Mouse (Mus musculus) embryonic facial prominence, embryonic 13.5 days (tissue): ENCODE results near the gene Stag1. TPM values are rescaled to one million over a fixed set of nuclear protein-coding genes. Genes with fewer than 3 reads are reported as not detected.
"Not testable (repeated sequence)": the region's sequence is repeated elsewhere in the genome, so short reads cannot be mapped to it uniquely, and the experiment has no call there.

Experiments
- ATAC-seq: fragments of 200-750 bp; cut with Nextera tagmentation; 2 replicates; pipeline ENCODE4 v1.8.0; 2017; ENCODE audit warnings: low read depth; ENCODE audit not compliant: insufficient number of reproducible peaks, insufficient read depth, low FRiP score, low TSS enrichment
- H3K27ac ChIP-seq: fragments of 300-500 bp; sonication (generic); 2 replicates; pipeline ENCODE4 v1.5.1; 2015; ENCODE audit warnings: moderate library complexity, mild to moderate bottlenecking, inconsistent platforms
- H3K27me3 ChIP-seq: fragments of 300-500 bp; sonication (generic); 2 replicates; pipeline ENCODE4 v1.6.1; 2015; ENCODE audit warnings: mild to moderate bottlenecking, inconsistent platforms
- H3K36me3 ChIP-seq: fragments of 300-500 bp; sonication (generic); 2 replicates; pipeline ENCODE4 v1.6.1; 2015; ENCODE audit warnings: mild to moderate bottlenecking, inconsistent platforms
- H3K4me1 ChIP-seq: fragments of 300-500 bp; sonication (generic); 2 replicates; pipeline ENCODE4 v1.6.1; 2015; ENCODE audit warnings: inconsistent platforms
- H3K4me2 ChIP-seq: fragments of 300-500 bp; sonication (generic); 2 replicates; pipeline ENCODE4 v1.6.1; 2015; ENCODE audit warnings: moderate library complexity, mild to moderate bottlenecking, inconsistent platforms
- H3K4me3 ChIP-seq: fragments of 300-500 bp; sonication (generic); 2 replicates; pipeline ENCODE4 v1.5.1; 2015; ENCODE audit warnings: mild to moderate bottlenecking, inconsistent platforms
- H3K9ac ChIP-seq: fragments of 300-500 bp; sonication (generic); 2 replicates; pipeline ENCODE4 v1.6.1; 2015; ENCODE audit warnings: mild to moderate bottlenecking, inconsistent platforms
- H3K9me3 ChIP-seq: fragments of 300-500 bp; sonication (generic); 2 replicates; pipeline ENCODE4 v1.6.1; 2016; ENCODE audit warnings: inconsistent platforms
- WGBS: fragments of 180-500 bp; shearing (Covaris S2); methylation state at CpG from one replicate; pipeline ENCODE4 v1.1.7; 2015; ENCODE audit warnings: mixed read lengths; 5-methylcytosine and 5-hydroxymethylcytosine counted together
- polyA plus RNA-seq: library from polyadenylated mRNA; unstranded; fragments of >200 nt; fragmentation: Nextera tagmentation; extraction: Ambion mirVana; gene quantifications from 2 replicates; pipeline ENCODE4 v1.2.1, GENCODE M21; 2015

The Stag1 gene
- polyA plus RNA-seq, 1 experiment from 2014 or later, result 60.1 TPM

DNA sequence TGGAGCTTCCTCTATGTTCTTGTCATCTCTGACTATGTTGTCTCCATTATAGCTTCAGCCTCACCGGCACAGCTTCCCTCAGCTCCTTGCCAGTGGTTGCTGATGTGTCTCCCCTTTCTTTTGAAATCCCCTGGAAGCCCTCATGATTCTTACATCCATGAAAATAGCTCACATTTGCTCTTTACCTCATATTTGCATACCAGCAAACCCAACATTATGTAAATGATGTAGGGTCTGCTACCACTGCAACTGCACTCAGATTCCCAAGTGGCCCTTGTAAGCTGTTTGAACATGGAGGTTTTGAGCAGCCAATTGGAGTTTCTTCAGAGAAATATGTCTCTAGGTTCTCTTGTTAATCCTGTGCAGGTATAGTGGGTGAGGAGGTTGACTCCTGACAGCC, 110.0 kb downstream of the Stag1 start:
- no peak for ATAC-seq
- no peak overlapping the region for H3K4me2 ChIP-seq
- WGBS, result 95% methylated on average over 1 of the region's 1 CpGs

GRCm38 (mm10) chr9:100711665-100712064, 114.1 kb downstream of the Stag1 start:
- WGBS, result 74% methylated on average over 2 of the region's 2 CpGs
- Histone ChIP-seq H3K27me3 (no peaks in the 10 kb centered on the region), H3K9ac (no peak overlapping the region), H3K27ac (no peak overlapping the region), H3K4me1 (no peaks in the 10 kb centered on the region), H3K4me2 (no peak overlapping the region), H3K4me3 (no peak overlapping the region), H3K36me3 (peaks cover 6% of the 10 kb centered on the region; the same call in 1 of the 2 replicates), H3K9me3 (no peaks in the 10 kb centered on the region)
- ATAC-seq, result no peak

More for the DNA sequence above, 110.0 kb downstream of the Stag1 start:
- no peaks in the 10 kb centered on the region for H3K9me3 ChIP-seq
- H3K4me3 ChIP-seq, result no peak overlapping the region
- no peaks in the 10 kb centered on the region for H3K36me3 ChIP-seq
- no peak overlapping the region for H3K9ac ChIP-seq
- no peaks in the 10 kb centered on the region for H3K4me1 ChIP-seq
- H3K27me3 ChIP-seq, result no peaks in the 10 kb centered on the region
- H3K27ac ChIP-seq, result no peak overlapping the region

GRCm38 (mm10) chr9:100724832-100725231, 127.2 kb downstream of the Stag1 start:
- H3K27ac ChIP-seq, H3K4me2 ChIP-seq, H3K27me3 ChIP-seq, ATAC-seq, H3K4me3 ChIP-seq, H3K4me1 ChIP-seq, H3K9ac ChIP-seq: not testable (repeated sequence)
- WGBS, result 97% methylated on average over 2 of the region's 2 CpGs
- Histone ChIP-seq H3K9me3 (peaks cover 11% of the 10 kb centered on the region), H3K36me3 (peaks cover 14% of the 10 kb centered on the region; the same call in 1 of the 2 replicates)

DNA sequence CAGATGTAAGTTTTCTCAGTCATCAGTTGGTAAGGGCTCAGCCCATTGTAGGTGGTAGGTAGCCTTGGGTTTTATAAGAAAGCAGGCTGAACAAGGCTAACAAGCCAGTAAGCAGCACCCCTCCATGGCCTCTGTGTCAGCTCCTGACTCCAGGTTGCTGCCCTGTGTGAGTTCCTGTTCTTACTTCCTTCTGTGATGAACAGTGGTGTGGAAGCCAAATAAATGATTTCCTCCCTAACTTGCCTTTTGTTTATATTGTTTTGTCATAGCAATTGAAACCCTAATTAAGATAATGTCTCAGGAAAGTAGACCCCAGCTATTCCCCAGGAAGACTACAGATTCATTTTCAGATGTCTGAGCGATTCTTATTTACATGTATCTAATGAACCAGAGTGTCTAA, 134.2 kb downstream of the Stag1 start:
- Histone ChIP-seq H3K27me3 (no peaks in the 10 kb centered on the region), H3K4me3 (no peak overlapping the region), H3K36me3 (no peaks in the 10 kb centered on the region), H3K9me3 (no peaks in the 10 kb centered on the region), H3K27ac (no peak overlapping the region), H3K4me2 (no peak overlapping the region), H3K9ac (no peak overlapping the region), H3K4me1 (no peaks in the 10 kb centered on the region)
- ATAC-seq, result no peak
- WGBS, result 89% methylated on average over 1 of the region's 1 CpGs

DNA sequence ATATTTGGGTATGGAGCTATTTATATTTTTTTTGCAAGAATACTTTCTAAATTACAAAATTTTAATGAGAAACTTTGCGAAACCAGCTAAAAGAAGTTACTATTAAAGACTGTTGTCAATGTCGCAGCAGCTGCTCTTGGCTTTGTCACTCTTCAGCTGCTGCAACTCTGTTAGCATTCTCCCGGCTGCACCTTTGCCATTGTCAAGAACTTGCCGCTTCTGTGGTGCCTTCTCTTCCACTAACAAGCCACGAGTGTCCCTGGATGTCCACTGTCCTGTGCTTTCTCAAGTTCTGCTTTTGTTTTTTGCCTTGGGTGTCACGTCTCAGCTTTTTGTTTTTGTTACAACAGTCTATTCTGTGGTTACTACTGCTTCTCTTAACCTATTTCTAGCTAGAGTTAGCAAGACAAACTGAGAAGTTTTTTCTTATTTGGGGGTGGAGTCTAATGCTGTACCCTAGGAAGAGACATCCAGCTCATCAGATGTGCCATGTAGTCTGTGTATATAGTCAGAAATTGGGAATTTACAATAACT, 136.4 kb downstream of the Stag1 start:
- Histone ChIP-seq H3K9ac (no peak overlapping the region), H3K27me3 (no peaks in the 10 kb centered on the region), H3K4me2 (no peak overlapping the region), H3K9me3 (no peaks in the 10 kb centered on the region), H3K27ac (no peak overlapping the region), H3K36me3 (peaks cover 4% of the 10 kb centered on the region; the same call in 1 of the 2 replicates), H3K4me3 (no peak overlapping the region), H3K4me1 (no peaks in the 10 kb centered on the region)
- WGBS, result 82% methylated on average over 6 of the region's 6 CpGs
- ATAC-seq, result no peak

DNA sequence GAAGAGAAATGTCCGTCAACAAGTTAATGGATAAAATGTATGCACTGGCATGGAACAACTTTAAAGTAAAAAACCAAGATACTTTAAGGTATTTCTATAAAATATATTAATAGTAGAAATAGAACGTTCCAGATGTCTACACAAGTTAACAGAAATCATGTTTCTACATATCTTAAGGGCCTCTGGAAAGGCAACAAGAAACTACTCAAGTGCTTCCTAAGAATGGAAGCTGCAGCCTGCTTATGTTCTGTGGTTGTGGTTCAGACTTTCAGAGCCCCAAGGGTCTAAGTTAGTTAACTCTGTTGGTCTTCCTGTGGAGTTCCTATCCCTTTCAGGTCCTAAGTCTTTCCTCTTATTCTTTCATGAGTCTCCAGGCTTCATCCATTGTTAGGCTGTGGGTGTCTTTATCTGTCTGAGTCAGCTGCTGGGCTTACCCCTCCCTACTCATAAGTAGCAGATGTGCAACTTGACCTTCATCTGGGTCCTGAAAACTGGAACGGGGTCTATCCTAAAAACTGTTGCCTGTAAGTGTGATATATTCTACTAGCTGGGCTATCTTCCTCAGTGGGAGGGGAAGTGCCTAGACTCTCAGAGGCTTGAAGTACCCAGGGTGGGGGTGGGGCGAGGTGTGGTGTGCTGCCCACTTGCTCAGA, 138.5 kb downstream of the Stag1 start:
- Histone ChIP-seq H3K27me3 (no peaks in the 10 kb centered on the region), H3K27ac (no peak overlapping the region), H3K4me1 (no peaks in the 10 kb centered on the region), H3K36me3 (peaks cover 4% of the 10 kb centered on the region; the same call in 1 of the 2 replicates), H3K9ac (no peak overlapping the region), H3K4me2 (no peak overlapping the region), H3K4me3 (no peak overlapping the region), H3K9me3 (no peaks in the 10 kb centered on the region)
- 72% methylated on average over 4 of the region's 4 CpGs for WGBS
- no peak for ATAC-seq

DNA sequence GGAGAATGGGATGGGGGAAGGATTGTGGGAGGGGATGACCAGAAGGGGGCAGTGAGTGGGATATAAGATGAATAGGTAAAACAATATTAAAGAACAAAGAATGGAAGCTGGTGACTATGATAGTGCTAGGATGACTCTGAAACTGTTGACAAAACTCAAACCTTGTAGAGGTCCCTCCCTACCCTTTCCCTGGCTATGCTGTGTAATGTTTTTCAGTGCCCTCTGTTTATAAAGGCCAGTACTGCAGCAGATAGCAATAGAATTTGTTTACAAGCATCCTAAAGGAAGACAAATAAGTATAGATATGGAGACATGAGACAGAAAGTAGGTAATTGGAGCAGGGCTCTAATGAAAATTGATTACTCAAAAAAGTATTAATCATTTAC, 139.0 kb downstream of the Stag1 start:
- peaks cover 4% of the 10 kb centered on the region; the same call in 1 of the 2 replicates for H3K36me3 ChIP-seq
- no peak for ATAC-seq
- no peaks in the 10 kb centered on the region for H3K27me3 ChIP-seq
- no peak overlapping the region for H3K4me3 ChIP-seq
- H3K4me1 ChIP-seq, result no peaks in the 10 kb centered on the region
- H3K9ac ChIP-seq, result no peak overlapping the region
- H3K9me3 ChIP-seq, result no peaks in the 10 kb centered on the region
- H3K27ac ChIP-seq, result no peak overlapping the region
- no peak overlapping the region for H3K4me2 ChIP-seq

DNA sequence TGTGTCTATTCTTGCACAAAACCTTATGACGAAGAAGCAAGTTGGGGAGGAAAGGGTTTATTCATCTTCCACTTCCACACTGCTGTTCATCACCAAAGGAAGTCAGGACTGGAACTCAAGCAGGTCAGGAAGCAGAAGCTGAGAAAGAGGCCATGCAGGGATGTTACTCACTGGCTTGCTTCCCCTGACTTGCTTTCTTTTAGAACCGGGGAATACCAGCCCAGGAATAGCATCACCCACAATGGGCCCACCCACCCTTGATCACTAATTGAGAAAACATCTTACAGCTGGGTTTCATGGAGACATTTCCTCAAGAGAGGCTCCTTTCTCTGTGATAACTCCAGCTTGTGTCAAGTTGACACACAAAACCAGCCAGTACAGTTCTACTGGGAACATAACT, 179.6 kb downstream of the Stag1 start:
- ATAC-seq, H3K9ac ChIP-seq, H3K4me1 ChIP-seq, H3K27me3 ChIP-seq, H3K36me3 ChIP-seq, H3K9me3 ChIP-seq, H3K27ac ChIP-seq, H3K4me3 ChIP-seq, H3K4me2 ChIP-seq: not testable (repeated sequence)
- WGBS, result 72% methylated on average over 2 of the region's 2 CpGs

DNA sequence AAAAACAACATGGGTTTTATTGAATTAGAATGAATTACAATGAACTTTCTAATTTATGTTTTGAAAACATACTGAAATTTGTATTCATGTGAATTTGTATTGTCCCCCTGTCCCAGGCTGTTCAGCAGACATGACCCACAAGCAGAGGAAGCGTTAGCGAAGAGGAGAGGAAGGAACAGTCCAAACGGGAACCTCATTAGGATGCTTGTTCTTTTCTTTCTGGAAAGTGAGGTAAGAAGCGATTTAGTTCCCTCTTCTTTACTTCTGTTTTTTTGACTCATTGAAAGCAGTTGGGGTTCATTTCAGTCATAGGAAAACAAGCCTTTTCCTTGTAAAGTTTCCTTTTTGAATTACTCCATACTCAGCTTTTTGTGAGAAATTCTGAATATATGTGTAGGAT, 268.4 kb downstream of the Stag1 start:
- WGBS, result 83% methylated on average over 4 of the region's 4 CpGs
- no peak overlapping the region for H3K27ac ChIP-seq

DNA sequence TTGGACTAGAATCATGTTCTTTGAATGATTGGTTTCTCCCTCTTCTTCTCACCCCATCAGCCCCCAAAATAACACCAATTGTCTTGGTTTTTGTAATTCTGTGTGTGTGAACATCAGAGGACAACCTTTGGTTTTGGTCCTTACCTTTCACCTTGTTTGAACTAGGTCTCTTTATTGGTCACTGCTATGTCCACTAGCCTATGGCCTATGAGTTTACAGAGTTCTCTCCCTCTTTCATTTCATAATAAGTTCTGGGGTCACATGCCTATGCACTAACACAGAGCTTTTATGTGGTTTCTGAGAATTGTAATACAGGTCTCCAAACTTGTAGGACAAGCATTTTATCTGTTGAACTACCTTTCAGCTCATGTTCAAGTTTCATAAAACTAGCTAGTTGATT, 272.0 kb downstream of the Stag1 start:
- ATAC-seq, result no peak
- no peak overlapping the region for H3K4me2 ChIP-seq
- no peaks in the 10 kb centered on the region for H3K36me3 ChIP-seq
- no peak overlapping the region for H3K4me3 ChIP-seq
- no peaks in the 10 kb centered on the region for H3K27me3 ChIP-seq
- H3K4me1 ChIP-seq, result no peaks in the 10 kb centered on the region
- no peaks in the 10 kb centered on the region for H3K9me3 ChIP-seq
- H3K27ac ChIP-seq, result no peak overlapping the region
- no peak overlapping the region for H3K9ac ChIP-seq

More for the DNA sequence above, 268.4 kb downstream of the Stag1 start:
- Histone ChIP-seq H3K4me1 (no peaks in the 10 kb centered on the region), H3K36me3 (no peaks in the 10 kb centered on the region), H3K4me3 (no peak overlapping the region), H3K4me2 (no peak overlapping the region), H3K9me3 (no peaks in the 10 kb centered on the region), H3K9ac (no peak overlapping the region), H3K27me3 (no peaks in the 10 kb centered on the region)
- ATAC-seq, result no peak

GRCm38 (mm10) chr9:100896111-100896510, 298.5 kb downstream of the Stag1 start:
- no peaks in the 10 kb centered on the region for H3K9me3 ChIP-seq
- H3K27ac ChIP-seq, result no peak overlapping the region
- H3K4me1 ChIP-seq, result no peaks in the 10 kb centered on the region
- no peak overlapping the region for H3K9ac ChIP-seq
- no peaks in the 10 kb centered on the region for H3K27me3 ChIP-seq
- ATAC-seq, result no peak
- no peak overlapping the region for H3K4me2 ChIP-seq
- H3K36me3 ChIP-seq, result peaks cover 10% of the 10 kb centered on the region; the same call in 1 of the 2 replicates
- 84% methylated on average over 1 of the region's 1 CpGs for WGBS
- no peak overlapping the region for H3K4me3 ChIP-seq

DNA sequence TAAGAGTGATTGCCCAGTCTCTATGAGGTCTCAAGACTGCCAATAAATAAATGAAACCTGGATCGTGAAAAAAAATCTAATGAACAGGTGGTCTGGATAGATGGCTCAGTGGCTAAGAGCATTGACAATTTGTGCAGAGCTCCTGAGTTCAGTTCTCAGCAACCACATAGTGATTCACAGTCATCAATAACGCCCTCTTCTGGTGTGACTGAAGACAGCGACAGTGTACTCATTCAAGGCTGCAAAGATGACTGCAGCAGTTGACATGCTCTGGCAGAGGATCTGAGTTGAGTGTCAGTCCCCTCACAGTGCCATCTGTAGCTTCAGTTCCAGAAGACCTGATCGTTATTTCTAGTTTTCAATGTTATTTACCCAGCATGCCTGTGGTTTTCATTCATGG, 300.4 kb downstream of the Stag1 start:
- Histone ChIP-seq H3K4me2 (no peak overlapping the region), H3K27ac (no peak overlapping the region), H3K36me3 (peaks cover 10% of the 10 kb centered on the region; the same call in 1 of the 2 replicates), H3K9me3 (no peaks in the 10 kb centered on the region), H3K4me3 (no peak overlapping the region), H3K27me3 (no peaks in the 10 kb centered on the region), H3K9ac (no peak overlapping the region), H3K4me1 (no peaks in the 10 kb centered on the region)
- 89% methylated on average over 4 of the region's 4 CpGs for WGBS
- ATAC-seq, result no peak
